Mouse (Mus musculus) urinary bladder, postnatal 14 days (tissue): Measurements from ENCODE around the gene Efhd2.
A peak's percentile ranks its signal among the peaks of the same experiment; 100 is the strongest.

ENCODE experiments used
- DNase-seq: peaks from one replicate; pipeline ENCODE4 v3.0.0; 2021; ENCODE audit warnings: low spot score

Gene Efhd2

DNA sequence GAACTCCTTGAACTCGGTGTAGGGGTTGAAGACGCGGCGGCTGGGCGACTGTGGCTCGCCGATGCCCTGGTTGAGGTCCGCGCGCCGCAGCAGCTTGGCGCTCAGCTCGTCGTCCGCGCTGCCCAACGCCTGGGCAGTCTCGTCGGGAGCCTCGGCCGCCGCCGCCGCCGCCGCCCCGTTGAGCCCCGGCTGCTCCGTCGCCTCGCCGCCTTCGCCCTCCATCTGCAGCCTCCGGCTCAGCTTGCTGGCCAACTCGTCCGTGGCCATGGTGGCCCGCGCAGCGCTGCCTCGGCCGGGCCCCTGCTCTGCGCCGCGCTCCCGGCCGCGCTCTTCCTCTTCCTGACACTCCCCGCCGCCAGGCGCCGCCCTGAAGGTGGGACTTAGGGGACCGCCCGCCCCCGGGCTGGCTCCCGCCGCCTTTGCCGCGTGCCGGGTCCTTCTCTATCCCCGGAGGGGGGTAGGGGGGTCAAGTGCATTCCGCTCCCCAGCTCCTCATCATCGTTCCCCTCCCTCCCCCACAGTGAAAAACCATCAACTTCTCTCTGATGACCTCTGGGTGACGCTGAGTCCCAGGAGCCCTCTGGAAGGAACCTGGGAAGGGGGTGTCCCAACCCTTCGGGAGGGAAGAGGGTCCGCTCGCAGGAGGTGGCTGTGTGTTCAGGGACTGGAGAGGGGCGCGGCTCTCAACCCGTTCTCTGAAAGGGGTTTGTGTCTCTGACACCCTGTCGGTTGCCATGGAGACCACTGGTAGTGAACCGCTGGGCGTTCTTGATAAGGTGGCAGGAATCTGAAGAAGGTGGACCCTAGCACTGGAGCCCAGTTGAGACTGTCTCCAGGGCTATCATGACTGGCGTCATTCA lies at the start of gene Efhd2:
Gene Efhd2 (minus strand): TSS at position 320 of the 860 bp plus-strand sequence.
- peak; percentile 84 for DNase-seq

DNA sequence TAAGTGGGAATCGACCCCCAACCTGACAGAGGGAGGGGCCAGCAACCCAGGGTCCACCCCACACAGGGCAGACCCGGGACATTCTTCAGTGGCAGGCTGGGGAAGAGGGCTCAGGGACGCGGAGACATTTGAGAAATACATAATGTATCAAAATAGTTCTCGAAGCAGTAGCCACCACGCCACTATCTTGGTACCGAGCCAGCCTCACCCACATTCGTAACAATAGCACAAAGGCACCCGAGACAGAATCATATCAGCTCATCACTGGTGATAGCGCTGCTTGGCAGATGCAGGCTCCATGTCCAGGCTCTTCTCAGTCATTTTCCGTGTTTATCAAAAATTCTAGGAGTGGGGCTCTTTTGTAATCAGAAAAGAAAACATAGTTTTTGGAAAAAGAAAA lies 49.2 kb upstream of the Efhd2 start:
- no peak for DNase-seq

DNA sequence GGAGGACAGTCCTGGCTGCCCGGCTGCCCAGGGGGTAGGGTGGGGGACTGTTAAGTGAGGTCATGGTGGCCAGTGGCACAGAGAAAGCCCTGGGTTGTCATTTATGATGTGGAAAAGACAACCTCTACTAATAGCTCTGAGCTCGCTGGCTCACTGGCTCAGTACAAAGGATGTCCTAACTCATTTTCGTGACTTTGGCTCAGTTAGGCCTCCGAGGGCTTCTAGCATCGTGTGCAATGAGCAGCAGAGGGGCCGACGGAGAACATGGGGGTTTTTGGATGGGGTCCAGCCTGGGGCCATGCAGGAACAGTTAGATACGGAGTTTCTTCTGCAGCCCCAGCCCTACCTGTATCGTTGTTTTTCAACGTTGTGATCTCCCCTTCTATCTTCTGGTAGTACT lies 45.7 kb upstream of the Efhd2 start:
- no peak for DNase-seq

DNA sequence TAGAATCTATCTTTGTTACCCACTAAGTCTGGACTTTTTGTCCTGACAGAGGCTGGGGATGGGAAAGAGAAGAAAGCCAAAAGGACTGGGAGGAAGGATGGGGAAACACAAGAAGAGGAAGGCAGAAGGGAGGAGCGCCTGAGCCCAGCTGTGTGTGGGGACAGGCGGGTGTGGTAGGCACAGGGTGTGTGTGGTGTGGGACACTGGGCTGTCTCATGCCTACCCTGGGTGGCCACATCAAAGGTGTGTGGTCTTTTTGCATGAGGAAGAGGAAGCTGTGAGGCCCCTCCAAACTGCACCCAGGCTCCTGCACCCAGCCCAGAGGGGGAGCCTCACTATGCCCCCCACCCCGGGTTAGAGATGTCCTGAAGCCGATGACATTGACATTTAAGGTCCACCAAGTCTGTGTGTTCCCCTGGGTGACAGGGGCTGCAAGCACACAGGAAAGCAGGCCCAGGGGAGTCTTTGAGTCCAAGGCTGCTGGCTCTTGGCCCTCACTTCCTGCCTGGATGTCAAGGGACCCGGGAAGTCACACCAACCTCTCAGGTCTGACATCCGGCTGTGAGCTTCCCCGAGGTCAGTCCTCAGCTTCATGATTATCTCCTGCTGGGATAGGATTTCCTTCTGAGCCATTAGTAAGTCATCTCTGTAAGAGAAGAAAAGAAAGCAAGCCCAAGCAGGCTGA lies 43.2 kb upstream of the Efhd2 start:
- DNase-seq: no peak

DNA sequence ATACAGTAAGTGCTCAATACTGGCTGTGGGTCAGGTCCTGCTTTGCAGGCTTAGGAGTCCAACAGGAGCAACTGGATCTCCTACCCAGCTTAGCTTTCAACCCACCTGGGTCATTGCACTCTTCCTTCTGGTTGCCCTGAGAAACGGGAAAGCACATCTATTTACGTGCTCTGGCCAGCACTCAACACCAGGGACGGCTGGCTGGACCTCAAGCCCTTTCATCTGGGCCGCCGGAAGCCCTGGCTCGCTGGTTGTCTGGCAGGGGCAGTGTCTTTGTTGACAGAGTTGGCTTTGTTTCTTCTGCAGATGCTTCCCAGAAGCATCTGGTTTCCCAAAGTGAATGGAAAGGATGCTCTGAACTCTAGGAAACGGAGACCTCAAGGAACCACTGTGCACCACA lies 39.3 kb upstream of the Efhd2 start:
- DNase-seq: peak; percentile 31

DNA sequence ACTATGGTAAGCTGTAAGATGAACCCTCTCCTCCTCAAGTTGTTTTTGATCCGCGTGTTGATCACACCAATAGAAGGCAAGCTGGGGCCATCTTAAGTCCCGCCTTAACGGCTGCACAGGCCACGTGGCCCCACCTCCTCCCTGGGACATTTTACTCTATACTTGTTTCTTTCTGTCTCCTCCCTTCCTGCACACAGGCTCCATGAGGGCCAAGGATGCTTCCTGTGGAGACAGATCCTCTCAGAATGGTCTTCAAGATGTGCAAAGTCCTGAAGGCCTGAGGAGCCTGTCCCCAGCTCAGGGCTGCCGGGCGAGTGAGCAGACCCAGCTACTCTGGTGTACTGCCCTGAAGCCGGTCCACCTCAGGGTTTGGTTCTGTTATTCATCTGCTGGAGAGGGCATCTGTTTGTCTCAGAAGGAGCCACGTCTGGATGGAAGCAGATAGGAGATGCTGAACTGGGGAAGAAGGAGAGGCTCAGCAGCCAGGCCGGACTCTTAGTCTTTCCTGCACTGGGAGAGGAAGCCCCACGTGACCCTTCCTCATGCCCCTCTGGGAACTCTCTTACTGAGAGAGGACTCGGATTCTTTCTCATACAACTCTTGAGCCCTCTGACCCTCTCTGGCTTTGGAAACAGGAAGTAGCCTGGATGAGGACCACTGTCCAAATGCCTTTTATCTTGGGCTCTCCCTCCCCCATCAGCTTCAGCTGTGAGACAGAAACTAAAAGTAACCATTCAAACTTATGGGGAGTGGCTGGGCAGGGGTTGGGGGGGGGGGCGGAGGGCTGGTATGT lies 38.7 kb upstream of the Efhd2 start:
- DNase-seq: no peak

DNA sequence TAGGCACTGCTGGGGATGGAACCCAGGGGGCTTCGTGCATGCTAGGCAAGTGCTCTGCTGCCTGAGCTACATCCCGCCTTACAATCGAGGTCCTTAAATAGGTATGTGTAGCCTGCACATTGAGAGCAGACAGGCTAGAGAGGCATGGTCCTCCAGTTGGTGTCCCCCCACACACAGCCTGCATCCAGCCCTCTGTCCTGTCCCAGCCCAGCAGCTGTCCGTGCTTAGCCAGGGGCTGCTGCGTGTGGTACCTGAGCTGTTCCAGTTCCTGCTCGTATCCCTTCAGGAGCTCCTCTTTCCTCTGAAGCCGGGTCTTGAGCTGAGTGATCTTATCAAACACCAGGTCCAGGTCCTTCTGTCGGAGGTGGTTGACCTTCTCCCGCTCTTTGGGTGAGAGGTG lies 30.0 kb upstream of the Efhd2 start:
- DNase-seq: no peak

DNA sequence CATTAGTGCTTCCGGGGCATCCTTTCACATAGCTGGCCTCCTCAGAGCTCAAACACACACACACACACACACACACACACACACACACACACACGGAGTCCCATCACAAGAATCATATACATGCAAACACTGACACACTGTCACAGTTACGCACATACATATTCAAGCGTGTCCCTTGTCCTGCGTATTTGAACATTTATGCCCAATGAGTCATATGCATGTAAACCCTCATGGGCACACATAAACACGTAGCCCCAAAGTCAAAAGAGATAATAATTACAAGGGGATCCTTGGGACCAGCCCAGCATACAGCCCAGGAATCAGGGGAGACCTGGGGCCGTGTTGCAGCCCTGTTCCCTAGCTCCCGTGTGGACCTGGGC lies 27.7 kb upstream of the Efhd2 start:
- DNase-seq: no peak

DNA sequence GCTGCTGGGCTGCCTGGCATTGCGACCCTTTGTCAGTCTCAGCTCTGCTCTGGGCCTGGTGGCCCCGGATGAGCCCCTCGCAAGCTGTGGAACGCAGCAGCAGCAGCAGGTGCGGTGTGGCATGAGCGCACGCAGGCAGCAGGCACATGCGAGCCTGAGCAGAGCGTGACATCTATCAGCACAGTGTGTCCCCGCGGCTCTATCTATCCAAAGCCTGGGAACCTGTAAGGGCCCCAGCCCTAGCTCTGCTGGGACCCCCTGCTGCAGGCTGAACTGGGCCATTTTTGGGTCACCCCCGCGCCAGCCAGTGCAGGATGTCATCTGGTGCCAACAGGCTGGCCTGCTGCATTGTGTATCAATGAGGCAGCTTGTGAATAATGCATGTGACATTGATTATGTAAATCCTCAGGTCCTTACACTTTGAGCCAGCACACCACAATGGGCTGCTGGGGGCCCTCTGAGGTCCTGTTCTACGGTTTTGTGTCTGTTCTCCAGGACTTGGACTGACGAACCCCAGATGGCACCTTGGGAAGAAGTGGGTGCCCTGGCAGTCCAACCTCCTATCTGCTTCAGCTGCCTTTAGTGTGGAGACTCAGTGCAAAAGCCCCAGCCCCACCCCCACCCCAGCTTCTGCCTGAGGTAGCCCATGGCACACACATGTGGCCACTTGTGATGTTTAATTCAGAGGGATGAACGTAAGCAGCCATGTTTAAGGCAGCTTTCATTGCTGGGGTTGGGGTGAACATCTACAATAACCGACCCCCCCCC lies 27.2 kb upstream of the Efhd2 start:
- DNase-seq: no peak

DNA sequence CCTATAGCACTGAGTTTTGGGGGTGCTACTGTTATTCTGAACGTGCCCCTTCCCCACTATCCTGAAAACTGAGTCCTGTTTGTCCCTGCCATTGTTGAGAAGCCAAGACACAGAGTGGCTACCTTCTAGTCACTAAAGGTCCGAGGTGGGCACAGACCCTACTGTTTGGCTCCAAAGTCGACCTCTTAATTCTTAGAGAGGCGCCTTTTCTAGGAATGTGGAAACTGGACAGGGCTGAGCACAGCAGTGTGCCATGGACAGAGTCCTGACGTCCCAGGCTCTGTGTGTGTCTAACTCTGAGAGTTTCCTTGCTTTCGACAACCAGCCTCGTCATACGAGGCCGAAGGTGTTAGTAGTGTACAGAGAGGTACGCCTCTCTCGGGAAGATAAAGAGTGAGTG lies 25.7 kb upstream of the Efhd2 start:
- DNase-seq: no peak

DNA sequence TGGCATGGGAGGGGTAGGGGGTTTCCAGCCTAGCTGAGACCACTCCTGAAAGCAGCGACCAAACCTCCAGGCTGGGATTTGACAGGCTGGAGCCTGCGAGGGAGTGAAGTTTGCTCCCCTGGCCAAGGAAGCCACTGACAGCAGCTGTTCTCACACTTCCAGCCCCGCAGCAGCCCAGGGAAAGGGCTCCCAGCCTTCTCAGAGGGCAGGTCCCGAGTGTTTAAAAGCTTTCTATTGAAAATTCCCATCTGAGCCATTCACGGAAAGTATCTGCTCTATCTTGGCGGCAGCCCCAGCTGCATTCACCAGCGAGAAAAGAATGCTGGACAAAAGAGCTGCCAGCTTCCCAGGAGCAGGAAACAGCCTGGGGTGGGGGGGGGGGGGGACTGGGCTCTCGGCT lies 25.2 kb upstream of the Efhd2 start:
- peak; percentile 17 for DNase-seq

DNA sequence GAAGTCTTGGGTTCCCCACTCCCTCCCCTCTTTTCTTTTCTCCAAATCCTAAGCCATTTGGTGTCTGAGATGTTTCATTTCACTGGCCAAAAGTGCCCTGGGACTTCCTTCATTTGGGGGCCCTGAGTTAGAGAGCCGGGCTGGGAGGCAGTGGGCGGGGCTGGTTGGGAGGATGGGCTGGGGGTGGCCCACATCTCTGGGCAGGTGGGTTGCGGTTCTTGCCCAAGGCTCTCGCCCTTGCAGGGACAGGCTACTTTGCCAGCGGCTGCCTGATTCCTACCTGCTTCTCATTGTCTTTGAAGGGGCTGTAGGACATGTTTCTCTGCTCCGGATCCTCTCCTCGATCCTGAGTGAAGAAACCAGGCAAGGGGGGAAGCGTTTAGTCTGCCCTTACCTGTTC lies 24.2 kb upstream of the Efhd2 start:
- DNase-seq: no peak

DNA sequence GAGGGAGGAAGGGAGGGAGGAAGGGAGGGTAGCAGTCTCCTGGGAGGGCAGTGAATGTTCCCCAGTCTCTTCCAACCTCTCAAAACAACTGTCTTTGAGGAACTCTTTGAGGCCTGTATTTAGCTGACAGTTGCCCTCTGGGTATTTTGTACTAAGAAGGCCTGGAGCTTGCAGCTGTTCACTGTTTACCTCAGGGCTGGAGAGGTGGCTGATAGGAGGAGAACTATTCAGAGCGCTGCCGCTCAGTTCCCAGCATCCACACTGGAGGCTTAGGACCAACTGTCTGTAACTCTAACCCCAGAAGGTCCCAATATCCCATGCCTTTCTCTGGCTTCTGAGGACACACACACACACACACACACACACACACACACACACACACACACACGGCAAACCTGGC lies 23.1 kb upstream of the Efhd2 start:
- DNase-seq: no peak

DNA sequence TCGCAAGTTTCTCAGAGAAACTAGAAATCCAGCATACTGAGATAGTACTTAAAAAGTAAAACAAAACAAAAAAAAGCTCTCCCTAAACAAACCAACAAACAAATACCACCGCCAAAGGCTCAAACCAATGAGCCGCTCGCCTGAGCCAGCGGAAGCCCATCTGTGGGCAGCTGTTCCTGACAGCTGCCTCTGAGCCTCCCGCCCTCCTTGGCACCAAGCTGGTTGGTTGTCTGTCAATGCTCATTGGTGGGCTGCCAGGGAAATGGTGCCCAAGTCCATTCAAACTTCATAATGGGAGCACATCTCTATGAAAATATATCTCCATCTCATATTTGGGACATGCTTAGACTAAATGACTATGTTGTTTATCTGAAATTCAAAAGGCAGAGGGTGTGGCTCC lies 22.5 kb upstream of the Efhd2 start:
- DNase-seq: no peak

DNA sequence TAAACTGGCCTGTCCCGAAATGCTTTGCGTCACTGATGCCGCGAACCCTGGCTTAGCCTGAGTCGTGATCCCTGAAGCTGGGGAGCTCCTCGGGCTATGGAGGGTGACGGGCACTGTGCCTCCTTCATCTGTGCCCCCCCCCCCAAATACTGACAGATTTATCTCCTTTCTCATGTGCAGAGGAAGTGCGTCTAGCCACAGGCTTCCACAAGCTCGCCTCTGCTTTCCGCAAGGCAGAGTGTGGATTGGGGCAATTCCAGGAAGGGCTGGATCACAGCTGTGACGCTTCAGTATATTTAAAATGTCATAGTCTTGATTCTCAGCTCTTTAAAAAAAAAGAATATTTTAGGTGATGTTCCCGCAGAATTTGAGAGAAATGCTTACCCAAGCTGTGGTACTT lies 21.1 kb upstream of the Efhd2 start:
- peak; percentile 15 for DNase-seq

DNA sequence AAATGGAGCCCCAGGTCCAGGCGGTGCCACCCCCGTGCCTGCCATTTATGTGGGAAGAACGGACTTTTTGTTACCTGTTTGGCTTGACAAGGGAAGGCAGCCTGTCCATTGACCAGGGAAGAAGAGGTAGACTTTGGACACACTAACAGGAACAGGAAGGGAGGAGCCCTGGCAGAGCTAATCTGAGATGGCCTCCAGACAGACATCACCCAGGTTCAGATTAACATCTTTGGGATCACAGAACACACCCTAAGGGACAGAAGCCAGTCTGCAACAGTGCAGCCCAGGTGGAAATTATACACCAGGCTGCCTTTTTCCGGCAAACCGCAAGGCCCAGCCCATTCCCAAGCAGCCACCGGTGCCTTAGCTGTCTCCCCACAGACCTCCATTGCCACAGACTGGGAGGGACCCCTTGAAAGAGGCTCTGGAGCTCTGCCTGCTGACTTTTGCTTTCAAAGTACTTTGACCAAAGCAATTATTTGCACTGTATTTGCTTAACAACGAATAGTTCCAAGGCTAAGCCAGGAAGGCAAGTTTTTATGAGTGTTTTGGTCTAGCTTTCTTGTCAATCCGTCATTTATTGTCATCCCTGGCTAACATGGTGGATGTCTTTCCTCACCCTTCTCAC lies 18.6 kb upstream of the Efhd2 start:
- no peak for DNase-seq

DNA sequence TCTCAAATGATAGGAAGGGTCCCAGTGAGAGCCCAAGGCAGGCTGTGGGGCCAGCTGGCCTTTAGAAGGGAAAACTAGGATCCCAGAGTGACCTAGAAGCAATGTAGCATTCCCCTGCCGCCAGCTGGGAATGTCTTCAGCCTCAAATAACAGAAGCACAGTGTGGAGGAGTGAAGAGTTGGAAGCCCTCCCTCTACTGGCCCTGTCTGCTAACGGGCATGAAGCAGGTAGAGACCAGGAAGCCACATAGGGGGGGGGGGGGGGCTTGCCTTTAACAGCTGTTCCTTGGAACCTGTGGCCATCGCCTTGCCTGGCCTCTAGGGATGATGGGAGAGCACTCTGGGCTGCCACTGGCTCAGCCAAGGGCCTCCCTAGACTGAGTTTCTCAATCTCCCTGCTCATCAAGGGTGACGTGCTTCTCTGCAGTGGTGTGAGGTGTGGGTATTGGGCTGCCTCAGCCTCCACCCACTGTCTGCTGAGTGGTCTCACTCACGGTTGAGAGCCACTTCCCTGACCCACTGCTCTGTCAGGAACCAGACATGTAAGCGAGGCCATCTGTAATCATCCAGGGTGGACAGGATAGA lies 11.8 kb upstream of the Efhd2 start:
- DNase-seq: no peak

DNA sequence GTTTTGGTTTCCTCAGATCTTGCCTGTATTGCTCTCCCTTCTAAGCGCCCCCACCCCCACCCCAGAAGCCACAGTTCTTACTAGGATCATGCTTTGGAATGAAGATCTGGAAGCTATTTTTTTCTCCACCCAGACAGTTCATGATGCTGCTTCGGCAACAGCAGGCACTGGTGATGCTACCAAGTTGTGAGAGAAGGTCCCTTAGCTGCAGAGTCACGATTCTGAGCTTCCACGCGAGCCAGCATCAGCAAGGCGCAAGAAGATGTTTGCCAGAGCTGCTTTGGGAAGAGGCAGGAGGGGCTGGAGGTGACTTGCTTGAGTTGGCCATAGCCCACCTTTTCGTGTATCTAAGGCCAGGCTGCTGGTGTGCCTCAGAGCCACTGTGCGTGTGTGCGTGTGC lies 10.7 kb upstream of the Efhd2 start:
- DNase-seq: no peak

DNA sequence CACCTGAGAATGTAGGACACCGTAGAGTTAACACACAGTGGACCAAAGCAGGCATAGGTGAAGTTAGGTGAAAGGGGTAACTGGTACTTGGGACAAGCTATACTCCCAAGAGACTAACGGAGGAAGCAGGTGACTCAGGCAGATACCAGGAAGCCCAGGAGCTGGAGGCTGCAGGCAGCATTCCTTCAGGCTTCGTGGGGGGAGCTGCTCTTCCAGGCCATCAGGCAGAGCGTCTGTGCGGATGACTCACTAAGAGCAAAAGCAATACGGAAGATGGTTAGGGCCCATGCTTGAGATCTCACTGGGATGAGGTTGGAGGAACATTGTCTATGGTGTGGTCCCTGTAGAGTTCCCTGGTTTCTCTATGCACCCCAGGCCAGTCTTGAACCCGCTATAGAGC lies 8.1 kb upstream of the Efhd2 start:
- DNase-seq: no peak

DNA sequence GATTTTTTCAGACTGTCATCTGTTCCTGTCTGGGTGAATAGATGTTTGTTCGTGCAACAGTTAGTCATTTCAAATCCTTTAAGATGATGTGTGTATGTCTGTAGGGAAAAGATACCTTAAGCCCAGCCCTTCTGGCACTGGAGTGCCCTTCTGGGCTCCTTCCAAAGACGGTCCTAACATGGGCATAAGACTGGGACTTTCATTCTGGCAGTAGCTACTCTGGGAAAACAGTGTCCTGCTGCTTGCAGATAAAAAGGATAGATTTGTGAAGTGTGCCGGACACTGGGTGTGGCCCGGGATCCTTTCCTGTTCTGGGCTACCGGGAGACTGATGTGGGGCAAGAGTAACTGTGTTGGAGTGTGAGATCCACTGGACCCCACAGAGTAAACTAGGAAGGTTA lies 7.2 kb upstream of the Efhd2 start:
- DNase-seq: no peak

DNA sequence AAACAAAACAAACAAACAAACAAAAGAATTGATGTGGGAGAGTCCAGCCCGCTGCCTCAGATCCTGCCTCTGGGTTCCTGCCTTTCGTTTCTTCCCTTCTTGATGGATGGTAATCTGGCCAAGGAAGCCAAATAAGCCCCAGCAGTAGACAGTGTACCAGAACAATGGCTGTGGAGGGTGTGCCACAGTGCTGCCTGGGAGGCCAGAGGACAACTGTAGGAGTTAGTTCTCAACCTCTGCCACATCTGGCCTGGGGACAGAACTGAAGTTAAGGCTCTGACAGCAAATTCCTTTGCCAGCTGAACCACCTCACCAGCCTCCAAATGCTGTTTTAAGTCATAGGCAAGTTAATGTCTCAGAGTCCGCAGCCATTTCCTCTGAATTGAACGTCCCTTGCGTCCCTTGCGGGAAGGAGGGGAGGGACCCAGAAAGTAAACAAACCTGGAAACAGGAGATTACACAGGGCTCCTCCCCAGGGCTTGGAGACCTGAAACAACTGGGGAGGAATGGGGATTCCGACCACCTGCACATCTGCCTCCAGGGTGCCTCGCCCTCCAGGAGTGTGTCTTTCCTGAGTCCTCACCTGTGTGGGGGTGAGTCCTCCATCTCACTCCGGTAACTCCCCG lies 6.7 kb upstream of the Efhd2 start:
- DNase-seq: no peak
